Mouse (Mus musculus): Measurements from ENCODE around the gene Psme2. TPM values are rescaled to one million over a fixed set of nuclear protein-coding genes. Genes with fewer than 3 reads are reported as not detected.

Gene Psme2
- polyA plus RNA-seq, 1 experiment from 2014 or later = 283 TPM

- H3K4me2 ChIP-seq (ENCODE audit: low read depth, low read length) = no peak overlapping the region
- peaks cover 13% of the 10 kb centered on the region for H3K4me1 ChIP-seq (ENCODE audit: control insufficient read depth, insufficient read depth, low read length)
- no peaks in the 10 kb centered on the region for H3K27me3 ChIP-seq (ENCODE audit: control insufficient read depth, insufficient read depth, low read length)
- 79% methylated on average over 16 of the region's 16 CpGs for WGBS
- no peak overlapping the region for H3K4me3 ChIP-seq (replicated peaks; ENCODE audit: low read length)
- ATAC-seq (ENCODE audit: insufficient read depth, low FRiP score) = no peak
- peaks cover 7% of the 10 kb centered on the region for H3K36me3 ChIP-seq (ENCODE audit: control insufficient read depth, insufficient read depth, low read length)
- H3K9ac ChIP-seq (ENCODE audit: low read length) = 0 out of 2 replicates have a peak overlapping the region, but pooled peaks have one; percentile 3
- H3K9me3 ChIP-seq (replicated peaks; ENCODE audit: control insufficient read depth, low read length) = no peaks in the 10 kb centered on the region
- H3K27ac ChIP-seq (ENCODE audit: low read length) = no peak overlapping the region
These were observed 14.5 kb downstream of the Psme2 start for GRCm38 (mm10) chr14:55576376-55576775.

GRCm38 (mm10) chr14:55575711-55576110 lies 15.2 kb downstream of the Psme2 start:
- H3K9ac ChIP-seq (ENCODE audit: low read length) = peak overlapping the region; percentile 39; the same call in 1 of the 2 replicates

GRCm38 (mm10) chr14:55575302-55575701 lies 15.6 kb downstream of the Psme2 start, which contains the start of gene Fitm1:
Fitm1 (plus strand) TSS chr14:55575617.
- H3K27me3 ChIP-seq (ENCODE audit: control insufficient read depth, insufficient read depth, low read length) = no peaks in the 10 kb centered on the region
- H3K36me3 ChIP-seq (ENCODE audit: control insufficient read depth, insufficient read depth, low read length) = peaks cover 1% of the 10 kb centered on the region
- H3K9ac ChIP-seq (ENCODE audit: low read length) = peak within 1 kb of the TSS; percentile 39; the same call in 1 of the 2 replicates
- no peak within 1 kb of the TSS for H3K4me3 ChIP-seq (replicated peaks; ENCODE audit: low read length)
- WGBS = 68% methylated on average over 8 of the region's 8 CpGs
- no peak within 1 kb of the TSS for H3K27ac ChIP-seq (ENCODE audit: low read length)
- 0 out of 2 replicates have a peak within 1 kb of the TSS, but pooled peaks have one; percentile 21 for H3K4me2 ChIP-seq (ENCODE audit: low read depth, low read length)
- no peak for ATAC-seq (ENCODE audit: insufficient read depth, low FRiP score)
- peaks cover 13% of the 10 kb centered on the region for H3K4me1 ChIP-seq (ENCODE audit: control insufficient read depth, insufficient read depth, low read length)
- no peaks in the 10 kb centered on the region for H3K9me3 ChIP-seq (replicated peaks; ENCODE audit: control insufficient read depth, low read length)

More at GRCm38 (mm10) chr14:55575711-55576110, 15.2 kb downstream of the Psme2 start:
- Histone ChIP-seq H3K9me3 (replicated peaks; ENCODE audit: control insufficient read depth, low read length) (no peaks in the 10 kb centered on the region), H3K27me3 (ENCODE audit: control insufficient read depth, insufficient read depth, low read length) (no peaks in the 10 kb centered on the region), H3K4me3 (replicated peaks; ENCODE audit: low read length) (no peak overlapping the region), H3K27ac (ENCODE audit: low read length) (no peak overlapping the region), H3K36me3 (ENCODE audit: control insufficient read depth, insufficient read depth, low read length) (peaks cover 5% of the 10 kb centered on the region), H3K4me2 (ENCODE audit: low read depth, low read length) (0 out of 2 replicates have a peak overlapping the region, but pooled peaks have one; percentile 21), H3K4me1 (ENCODE audit: control insufficient read depth, insufficient read depth, low read length) (peaks cover 13% of the 10 kb centered on the region)
- 76% methylated on average over 13 of the region's 13 CpGs for WGBS
- no peak for ATAC-seq (ENCODE audit: insufficient read depth, low FRiP score)

GRCm38 (mm10) chr14:55571760-55572159 lies 19.2 kb downstream of the Psme2 start:
- Histone ChIP-seq H3K4me1 (ENCODE audit: control insufficient read depth, insufficient read depth, low read length) (no peaks in the 10 kb centered on the region; the same call in 1 of the 2 replicates), H3K9me3 (replicated peaks; ENCODE audit: control insufficient read depth, low read length) (no peaks in the 10 kb centered on the region), H3K9ac (ENCODE audit: low read length) (no peak overlapping the region), H3K4me2 (ENCODE audit: low read depth, low read length) (no peak overlapping the region), H3K27ac (ENCODE audit: low read length) (no peak overlapping the region), H3K27me3 (ENCODE audit: control insufficient read depth, insufficient read depth, low read length) (no peaks in the 10 kb centered on the region), H3K4me3 (replicated peaks; ENCODE audit: low read length) (no peak overlapping the region), H3K36me3 (ENCODE audit: control insufficient read depth, insufficient read depth, low read length) (0 out of 2 replicates have a peak, but pooled peaks cover 10% of the 10 kb centered on the region)
- ATAC-seq (ENCODE audit: insufficient read depth, low FRiP score) = no peak

- no peak overlapping the region for H3K4me3 ChIP-seq (replicated peaks; ENCODE audit: low read length)
- H3K36me3 ChIP-seq (ENCODE audit: control insufficient read depth, insufficient read depth, low read length) = peaks cover 18% of the 10 kb centered on the region; the same call in 1 of the 2 replicates
- no peaks in the 10 kb centered on the region for H3K27me3 ChIP-seq (ENCODE audit: control insufficient read depth, insufficient read depth, low read length)
- no peak overlapping the region for H3K4me2 ChIP-seq (ENCODE audit: low read depth, low read length)
- ATAC-seq (ENCODE audit: insufficient read depth, low FRiP score) = no peak
- H3K9me3 ChIP-seq (replicated peaks; ENCODE audit: control insufficient read depth, low read length) = no peaks in the 10 kb centered on the region
- no peak overlapping the region for H3K9ac ChIP-seq (ENCODE audit: low read length)
- H3K27ac ChIP-seq (ENCODE audit: low read length) = no peak overlapping the region
- H3K4me1 ChIP-seq (ENCODE audit: control insufficient read depth, insufficient read depth, low read length) = no peaks in the 10 kb centered on the region; the same call in 1 of the 2 replicates
- 90% methylated on average over 2 of the region's 2 CpGs for WGBS
These were observed 20.3 kb downstream of the Psme2 start for GRCm38 (mm10) chr14:55570588-55570987.

GRCm38 (mm10) chr14:55567496-55567895 lies 23.4 kb downstream of the Psme2 start:
- Histone ChIP-seq H3K9ac (ENCODE audit: low read length) (no peak overlapping the region), H3K4me1 (ENCODE audit: control insufficient read depth, insufficient read depth, low read length) (no peaks in the 10 kb centered on the region), H3K36me3 (ENCODE audit: control insufficient read depth, insufficient read depth, low read length) (peaks cover 22% of the 10 kb centered on the region), H3K4me3 (replicated peaks; ENCODE audit: low read length) (no peak overlapping the region), H3K4me2 (ENCODE audit: low read depth, low read length) (no peak overlapping the region), H3K27ac (ENCODE audit: low read length) (no peak overlapping the region), H3K27me3 (ENCODE audit: control insufficient read depth, insufficient read depth, low read length) (no peaks in the 10 kb centered on the region), H3K9me3 (replicated peaks; ENCODE audit: control insufficient read depth, low read length) (no peaks in the 10 kb centered on the region)
- 80% methylated on average over 3 of the region's 3 CpGs for WGBS
- ATAC-seq (ENCODE audit: insufficient read depth, low FRiP score) = no peak

- Histone ChIP-seq H3K27ac (ENCODE audit: low read length) (no peak overlapping the region), H3K36me3 (ENCODE audit: control insufficient read depth, insufficient read depth, low read length) (peaks cover 22% of the 10 kb centered on the region), H3K4me2 (ENCODE audit: low read depth, low read length) (no peak overlapping the region), H3K9me3 (replicated peaks; ENCODE audit: control insufficient read depth, low read length) (no peaks in the 10 kb centered on the region), H3K4me3 (replicated peaks; ENCODE audit: low read length) (no peak overlapping the region), H3K4me1 (ENCODE audit: control insufficient read depth, insufficient read depth, low read length) (peaks cover 13% of the 10 kb centered on the region), H3K9ac (ENCODE audit: low read length) (no peak overlapping the region), H3K27me3 (ENCODE audit: control insufficient read depth, insufficient read depth, low read length) (no peaks in the 10 kb centered on the region)
- no peak for ATAC-seq (ENCODE audit: insufficient read depth, low FRiP score)
- WGBS = 68% methylated on average over 3 of the region's 3 CpGs
These were observed 25.2 kb downstream of the Psme2 start for GRCm38 (mm10) chr14:55565748-55566147.

- Histone ChIP-seq H3K9me3 (replicated peaks; ENCODE audit: control insufficient read depth, low read length) (no peaks in the 10 kb centered on the region), H3K4me1 (ENCODE audit: control insufficient read depth, insufficient read depth, low read length) (peaks cover 15% of the 10 kb centered on the region), H3K4me3 (replicated peaks; ENCODE audit: low read length) (no peak overlapping the region), H3K27ac (ENCODE audit: low read length) (no peak overlapping the region), H3K4me2 (ENCODE audit: low read depth, low read length) (no peak overlapping the region), H3K9ac (ENCODE audit: low read length) (no peak overlapping the region), H3K36me3 (ENCODE audit: control insufficient read depth, insufficient read depth, low read length) (peaks cover 19% of the 10 kb centered on the region), H3K27me3 (ENCODE audit: control insufficient read depth, insufficient read depth, low read length) (no peaks in the 10 kb centered on the region)
- no peak for ATAC-seq (ENCODE audit: insufficient read depth, low FRiP score)
- 90% methylated on average over 11 of the region's 11 CpGs for WGBS
These were observed 27.7 kb downstream of the Psme2 start for GRCm38 (mm10) chr14:55563249-55563648.

- Histone ChIP-seq H3K9me3 (replicated peaks; ENCODE audit: control insufficient read depth, low read length) (no peaks in the 10 kb centered on the region), H3K36me3 (ENCODE audit: control insufficient read depth, insufficient read depth, low read length) (peaks cover 13% of the 10 kb centered on the region), H3K4me3 (replicated peaks; ENCODE audit: low read length) (no peak overlapping the region), H3K27ac (ENCODE audit: low read length) (no peak overlapping the region), H3K4me1 (ENCODE audit: control insufficient read depth, insufficient read depth, low read length) (peaks cover 15% of the 10 kb centered on the region), H3K4me2 (ENCODE audit: low read depth, low read length) (0 out of 2 replicates have a peak overlapping the region, but pooled peaks have one; percentile 86), H3K27me3 (ENCODE audit: control insufficient read depth, insufficient read depth, low read length) (no peaks in the 10 kb centered on the region), H3K9ac (ENCODE audit: low read length) (peak overlapping the region; percentile 40)
- ATAC-seq (ENCODE audit: insufficient read depth, low FRiP score) = no peak
- WGBS = 83% methylated on average over 10 of the region's 10 CpGs
These were observed 29.1 kb downstream of the Psme2 start for GRCm38 (mm10) chr14:55561860-55562259.
